Mouse (Mus musculus) liver, postnatal 0 days (tissue): Measurements from ENCODE around the gene Rpl27.

ENCODE experiments used
- CTCF ChIP-seq: sonication (generic); IDR thresholded peaks from 2 replicates; pipeline ENCODE4 v1.5.1; 2016; ENCODE audit warnings: antibody characterized with exemption, low read depth
- EP300 ChIP-seq: IDR thresholded peaks from 2 replicates; pipeline ENCODE4 v1.6.1; 2016; ENCODE audit warnings: antibody characterized with exemption, low read depth, mild to moderate bottlenecking

DNA sequence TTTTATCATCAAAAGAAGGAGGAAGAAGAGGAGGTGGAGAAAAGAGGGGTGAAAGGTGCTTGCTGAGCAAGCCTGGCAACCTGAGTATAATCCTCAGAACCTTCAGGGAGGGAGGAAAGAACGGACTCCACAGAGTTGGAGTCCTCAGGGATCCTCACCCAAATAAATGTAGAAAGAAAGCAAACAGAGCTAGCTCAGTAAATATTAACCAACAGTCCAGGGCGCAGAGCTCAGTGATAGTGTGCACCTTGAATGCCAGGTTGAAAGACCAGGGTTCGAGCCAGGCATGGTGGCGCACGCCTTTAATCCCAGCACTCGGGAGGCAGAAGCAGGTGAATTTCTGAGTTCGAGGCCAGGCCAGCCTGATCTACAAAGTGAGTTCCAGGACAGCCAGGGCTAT, 13.5 kb downstream of the Rpl27 start:
- TF ChIP-seq CTCF (no peak), EP300 (no peak)
